Mouse (Mus musculus) forebrain, embryonic 10.5 days (tissue): ENCODE data around the gene Cabp4. TPM values are rescaled to one million over a fixed set of nuclear protein-coding genes. Genes with fewer than 3 reads are reported as not detected.

Source experiments
- DNase-seq: peaks from one replicate; pipeline ENCODE4 v3.0.0-alpha.2; 2017; ENCODE audit warnings: low spot score; ENCODE audit errors: extremely low spot score
- H3K27ac ChIP-seq: fragments of 300-500 bp; sonication (generic); 2 replicates; pipeline ENCODE4 v1.5.1; 2016; ENCODE audit warnings: mild to moderate bottlenecking
- H3K27me3 ChIP-seq: fragments of 300-500 bp; sonication (generic); 2 replicates; pipeline ENCODE4 v1.6.1; 2016; ENCODE audit warnings: mild to moderate bottlenecking; ENCODE audit not compliant: poor library complexity, severe bottlenecking
- H3K36me3 ChIP-seq: fragments of 300-500 bp; sonication (generic); replicated peaks from 2 replicates; pipeline ENCODE4 v1.6.1; 2016; ENCODE audit warnings: mild to moderate bottlenecking, moderate library complexity
- H3K4me1 ChIP-seq: fragments of 300-500 bp; sonication (generic); 2 replicates; pipeline ENCODE4 v1.6.1; 2016
- H3K4me3 ChIP-seq: fragments of 300-500 bp; sonication (generic); 2 replicates; pipeline ENCODE4 v1.5.1; 2016; ENCODE audit warnings: mild to moderate bottlenecking, moderate library complexity
- H3K9me3 ChIP-seq: fragments of 300-500 bp; sonication (generic); 2 replicates; pipeline ENCODE4 v1.6.1; 2016; ENCODE audit warnings: mild to moderate bottlenecking, moderate library complexity
- WGBS: fragments of 180-500 bp; shearing (Covaris S2); methylation state at CpG from one replicate; pipeline ENCODE4 v1.1.7; 2016; 5-methylcytosine and 5-hydroxymethylcytosine counted together
- polyA plus RNA-seq: library from polyadenylated mRNA; unstranded; fragments of >200 nt; fragmentation: Nextera tagmentation; extraction: Ambion mirVana; gene quantifications from 2 replicates; pipeline ENCODE4 v1.2.1, GENCODE M21; 2016

Gene Cabp4
- polyA plus RNA-seq, 1 experiment from 2014 or later, result not detected

DNA sequence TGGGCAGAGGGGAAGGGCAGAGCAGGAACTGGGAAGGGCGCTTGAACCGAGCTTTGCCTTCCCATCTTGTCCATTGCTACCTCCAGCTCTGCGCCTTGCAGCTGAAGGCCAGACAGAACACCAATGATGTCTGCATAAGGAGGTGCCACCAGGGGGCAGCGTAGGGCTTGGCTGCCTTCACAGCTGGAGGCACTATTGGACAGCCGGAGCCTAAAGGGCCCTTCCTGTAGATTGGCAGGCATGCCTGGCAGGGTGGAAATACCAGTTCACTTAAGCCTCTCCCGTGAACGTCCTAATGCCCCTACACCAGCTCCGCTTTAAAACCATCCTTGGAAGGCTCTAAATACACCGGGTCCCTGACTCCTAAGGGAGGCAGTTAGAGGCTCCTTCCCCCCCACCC, 44.8 kb downstream of the Cabp4 start:
- H3K9me3 ChIP-seq, result no peaks in the 10 kb centered on the region
- peaks cover 53% of the 10 kb centered on the region for H3K27me3 ChIP-seq
- H3K4me1 ChIP-seq, result peaks cover 58% of the 10 kb centered on the region
- DNase-seq, result peak; percentile 80
- 14% methylated on average over 9 of the region's 9 CpGs for WGBS
- peak overlapping the region; percentile 63; the same call in 1 of the 2 replicates for H3K4me3 ChIP-seq
- peaks cover 8% of the 10 kb centered on the region; the same call in 1 of the 2 replicates for H3K36me3 ChIP-seq
- no peak overlapping the region for H3K27ac ChIP-seq

DNA sequence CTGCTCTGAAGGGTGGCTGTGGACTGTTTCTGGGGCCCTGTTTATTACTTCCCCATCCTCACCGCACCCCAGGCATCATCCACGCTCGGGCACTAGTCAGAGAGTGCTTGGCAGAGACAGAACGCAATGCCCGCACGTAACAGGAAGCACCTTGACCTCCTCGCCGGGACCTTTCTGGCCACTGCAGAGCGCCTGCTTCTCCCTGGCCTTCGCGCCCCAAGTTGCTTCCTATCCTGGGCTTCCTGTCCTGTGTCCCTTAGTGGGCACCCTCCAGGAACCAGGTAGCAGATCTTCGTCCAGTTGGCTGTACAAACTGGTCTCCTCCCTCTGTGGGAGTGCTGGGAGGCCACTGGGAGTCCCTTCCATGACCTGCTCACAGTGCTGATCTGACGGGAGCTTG, 45.4 kb downstream of the Cabp4 start:
- H3K27ac ChIP-seq, result no peak overlapping the region
- H3K27me3 ChIP-seq, result peaks cover 52% of the 10 kb centered on the region
- WGBS, result 89% methylated on average over 13 of the region's 13 CpGs
- H3K4me3 ChIP-seq, result peak overlapping the region; percentile 64; the same call in 1 of the 2 replicates
- H3K4me1 ChIP-seq, result peaks cover 58% of the 10 kb centered on the region
- H3K36me3 ChIP-seq, result 0 out of 2 replicates have a peak, but pooled peaks cover 5% of the 10 kb centered on the region
- no peak for DNase-seq
- H3K9me3 ChIP-seq, result no peaks in the 10 kb centered on the region

DNA sequence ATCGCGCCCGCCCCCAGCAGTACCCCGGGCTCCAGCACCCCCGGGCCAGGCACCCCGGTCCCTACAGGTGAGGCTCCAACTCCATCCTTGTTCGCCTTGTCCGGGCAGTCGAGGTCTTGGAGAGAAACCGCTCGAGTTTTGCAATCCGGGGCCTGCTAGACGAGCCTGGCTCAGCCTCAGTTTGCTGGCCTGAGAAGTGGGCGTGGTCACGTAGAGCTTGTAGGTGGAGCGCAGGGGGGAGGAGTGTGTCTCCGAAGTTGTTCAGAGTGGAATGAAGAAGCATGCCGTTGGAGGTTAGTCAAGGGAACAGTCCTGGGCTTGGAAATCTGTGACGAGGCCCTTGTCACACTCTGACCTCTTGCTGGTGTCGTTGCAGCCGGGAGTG, 46.4 kb downstream of the Cabp4 start:
- no peaks in the 10 kb centered on the region for H3K9me3 ChIP-seq
- peaks cover 42% of the 10 kb centered on the region for H3K27me3 ChIP-seq
- peaks cover 58% of the 10 kb centered on the region for H3K4me1 ChIP-seq
- 2% methylated on average over 21 of the region's 21 CpGs for WGBS
- H3K36me3 ChIP-seq, result no peaks in the 10 kb centered on the region
- H3K4me3 ChIP-seq, result peak overlapping the region; percentile 64
- DNase-seq, result no peak
- H3K27ac ChIP-seq, result peak overlapping the region; percentile 91

- WGBS, result under 1% methylated on average over 65 of the region's 65 CpGs
- Histone ChIP-seq H3K27me3 (peaks cover 36% of the 10 kb centered on the region), H3K4me3 (peak within 1 kb of the TSS; percentile 64), H3K27ac (peak within 1 kb of the TSS; percentile 91), H3K9me3 (no peaks in the 10 kb centered on the region), H3K36me3 (no peaks in the 10 kb centered on the region), H3K4me1 (peaks cover 58% of the 10 kb centered on the region)
- peak; percentile 99 for DNase-seq
These were observed 47.0 kb downstream of the Cabp4 start, which contains the start of gene Cdk2ap2 for GRCm38 (mm10) chr19:4096642-4097440. Cdk2ap2 (plus strand) TSS chr19:4097182.

- 68% methylated on average over 3 of the region's 3 CpGs for WGBS
- Histone ChIP-seq H3K9me3 (no peaks in the 10 kb centered on the region), H3K4me1 (peaks cover 48% of the 10 kb centered on the region), H3K27ac (no peak overlapping the region), H3K4me3 (peak overlapping the region; percentile 64; the same call in 1 of the 2 replicates), H3K27me3 (peaks cover 26% of the 10 kb centered on the region), H3K36me3 (no peaks in the 10 kb centered on the region)
- DNase-seq, result no peak
These were observed 48.0 kb downstream of the Cabp4 start for GRCm38 (mm10) chr19:4095802-4096201.

GRCm38 (mm10) chr19:4094774-4095303, 49.0 kb downstream of the Cabp4 start:
- WGBS, result 87% methylated on average over 5 of the region's 5 CpGs
- no peaks in the 10 kb centered on the region for H3K36me3 ChIP-seq
- peaks cover 38% of the 10 kb centered on the region for H3K4me1 ChIP-seq
- H3K9me3 ChIP-seq, result no peaks in the 10 kb centered on the region
- no peak overlapping the region for H3K4me3 ChIP-seq
- no peak for DNase-seq
- peaks cover 19% of the 10 kb centered on the region for H3K27me3 ChIP-seq
- no peak overlapping the region for H3K27ac ChIP-seq

- DNase-seq, result no peak
- H3K4me3 ChIP-seq, result no peak overlapping the region
- H3K27me3 ChIP-seq, result peaks cover 14% of the 10 kb centered on the region
- H3K9me3 ChIP-seq, result no peaks in the 10 kb centered on the region
- peaks cover 33% of the 10 kb centered on the region for H3K4me1 ChIP-seq
- no peaks in the 10 kb centered on the region for H3K36me3 ChIP-seq
- H3K27ac ChIP-seq, result no peak overlapping the region
- 89% methylated on average over 3 of the region's 3 CpGs for WGBS
These were observed 49.5 kb downstream of the Cabp4 start for GRCm38 (mm10) chr19:4094348-4094747.

- no peak for DNase-seq
- H3K27ac ChIP-seq, result no peak overlapping the region
- H3K9me3 ChIP-seq, result no peaks in the 10 kb centered on the region
- H3K4me1 ChIP-seq, result peaks cover 27% of the 10 kb centered on the region
- no peak overlapping the region for H3K4me3 ChIP-seq
- H3K36me3 ChIP-seq, result no peaks in the 10 kb centered on the region
- peaks cover 8% of the 10 kb centered on the region for H3K27me3 ChIP-seq
- WGBS, result 83% methylated on average over 7 of the region's 7 CpGs
These were observed 50.1 kb downstream of the Cabp4 start for GRCm38 (mm10) chr19:4093772-4094171.

GRCm38 (mm10) chr19:4092750-4093149, 51.1 kb downstream of the Cabp4 start:
- 91% methylated on average over 3 of the region's 3 CpGs for WGBS
- Histone ChIP-seq H3K36me3 (no peaks in the 10 kb centered on the region), H3K4me3 (no peak overlapping the region)

DNA sequence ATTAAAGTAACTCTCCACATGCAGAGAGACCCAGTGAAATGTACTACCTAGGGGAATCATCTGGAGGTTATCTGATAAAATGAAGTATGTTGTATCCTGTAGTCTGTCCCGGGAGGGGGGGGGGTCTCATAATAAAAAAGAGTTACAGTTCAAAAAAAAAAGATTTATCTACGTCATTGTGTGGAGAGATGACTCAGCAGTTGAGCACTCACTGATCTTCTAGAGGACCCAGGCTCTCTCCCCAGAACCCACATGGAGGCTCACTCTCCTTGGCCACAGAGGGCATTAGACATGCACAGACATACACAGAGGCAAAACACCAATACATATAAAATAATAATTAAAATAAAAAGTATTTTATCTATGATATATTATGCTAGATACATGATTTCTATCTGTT, 52.5 kb downstream of the Cabp4 start:
- no peak overlapping the region for H3K4me3 ChIP-seq

More at GRCm38 (mm10) chr19:4092750-4093149, 51.1 kb downstream of the Cabp4 start:
- peaks cover 3% of the 10 kb centered on the region; the same call in 1 of the 2 replicates for H3K27me3 ChIP-seq
- no peak overlapping the region for H3K27ac ChIP-seq
- DNase-seq, result no peak
- H3K4me1 ChIP-seq, result peaks cover 17% of the 10 kb centered on the region
- no peaks in the 10 kb centered on the region for H3K9me3 ChIP-seq

GRCm38 (mm10) chr19:4090446-4090845, 53.4 kb downstream of the Cabp4 start:
- no peak for DNase-seq
- Histone ChIP-seq H3K4me1 (no peaks in the 10 kb centered on the region), H3K27ac (no peak overlapping the region), H3K9me3 (no peaks in the 10 kb centered on the region), H3K36me3 (no peaks in the 10 kb centered on the region), H3K27me3 (peaks cover 3% of the 10 kb centered on the region; the same call in 1 of the 2 replicates), H3K4me3 (no peak overlapping the region)
- 88% methylated on average over 3 of the region's 3 CpGs for WGBS

More for the DNA sequence above, 52.5 kb downstream of the Cabp4 start:
- peaks cover 6% of the 10 kb centered on the region for H3K4me1 ChIP-seq
- H3K27me3 ChIP-seq, result peaks cover 3% of the 10 kb centered on the region; the same call in 1 of the 2 replicates
- H3K27ac ChIP-seq, result no peak overlapping the region
- WGBS, result 68% methylated on average over 2 of the region's 2 CpGs
- H3K9me3 ChIP-seq, result no peaks in the 10 kb centered on the region
- H3K36me3 ChIP-seq, result no peaks in the 10 kb centered on the region
- DNase-seq, result no peak

GRCm38 (mm10) chr19:4089128-4089527, 54.7 kb downstream of the Cabp4 start:
- H3K27ac ChIP-seq, result no peak overlapping the region
- WGBS, result 67% methylated on average over 6 of the region's 6 CpGs
- no peaks in the 10 kb centered on the region for H3K36me3 ChIP-seq
- no peaks in the 10 kb centered on the region for H3K9me3 ChIP-seq
- no peak overlapping the region for H3K4me3 ChIP-seq
- DNase-seq, result no peak
- H3K27me3 ChIP-seq, result peaks cover 9% of the 10 kb centered on the region; the same call in 1 of the 2 replicates
- H3K4me1 ChIP-seq, result 0 out of 2 replicates have a peak, but pooled peaks cover 2% of the 10 kb centered on the region

DNA sequence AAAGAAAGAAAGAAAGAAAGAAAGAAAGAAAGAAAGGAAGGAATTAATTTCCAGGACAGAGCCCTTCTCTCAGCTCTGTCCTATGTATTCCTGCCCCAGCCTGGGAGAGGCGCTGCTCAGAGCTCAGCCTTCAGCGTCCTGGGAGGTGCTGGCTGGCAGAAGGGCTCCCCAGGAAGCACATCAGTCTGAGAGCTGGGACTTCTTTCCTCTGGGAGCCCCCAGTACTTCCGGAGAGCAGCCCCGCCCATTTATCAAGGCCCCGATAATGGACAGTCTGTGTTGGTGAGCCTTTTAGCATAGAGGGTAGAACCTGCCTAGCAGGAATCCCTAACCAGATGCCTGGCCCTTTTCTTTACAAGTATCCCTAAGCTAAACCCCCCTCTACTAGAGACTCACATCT, 55.7 kb downstream of the Cabp4 start:
- Histone ChIP-seq H3K4me3 (no peak overlapping the region), H3K4me1 (peaks cover 6% of the 10 kb centered on the region; the same call in 1 of the 2 replicates), H3K9me3 (no peaks in the 10 kb centered on the region), H3K36me3 (no peaks in the 10 kb centered on the region), H3K27me3 (peaks cover 17% of the 10 kb centered on the region), H3K27ac (no peak overlapping the region)
- no peak for DNase-seq
- 50% methylated on average over 5 of the region's 5 CpGs for WGBS
